Mouse (Mus musculus): ENCODE data around the gene Btn2a2. TPM values are rescaled to one million over a fixed set of nuclear protein-coding genes. Genes with fewer than 3 reads are reported as not detected.

Btn2a2 gene
- total and polyA plus RNA-seq, 3 experiments, result 1.2 to 2.1 (median 1.3) TPM

DNA sequence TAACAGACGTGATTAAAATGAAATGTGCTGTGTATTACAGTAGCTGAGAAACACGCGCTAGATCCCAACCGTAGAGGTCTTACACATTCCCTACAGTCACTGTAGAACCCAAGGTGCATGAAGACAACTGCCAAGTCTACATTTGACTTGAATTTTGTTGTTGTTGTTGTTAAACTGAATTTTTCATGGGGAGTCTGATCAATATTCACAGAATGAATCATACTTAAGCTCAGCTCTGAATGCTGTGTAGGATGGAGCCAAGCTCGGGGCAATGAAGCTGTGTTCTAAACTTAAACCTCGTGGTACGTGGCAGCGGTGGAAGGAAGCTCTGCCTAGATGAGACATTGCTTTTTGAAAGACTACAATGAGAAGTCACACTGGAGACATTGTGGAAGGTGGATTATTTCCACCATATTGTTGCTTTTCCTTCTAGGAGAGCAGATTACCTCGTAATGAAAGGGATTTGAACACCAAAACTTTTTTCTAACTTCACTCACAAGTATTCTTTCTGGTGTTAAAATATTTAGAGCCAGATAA lies 13.4 kb upstream of the Btn2a2 start (continued):
- TF ChIP-seq USF2 (conservative IDR thresholded peaks at IDR 0.05; ENCODE audit: low read depth, low read length) (no peak), UBTF (IDR thresholded peaks at IDR 0.05; ENCODE audit: low read depth, low read length) (no peak), IRF4 (IDR thresholded peaks at IDR 0.05; ENCODE audit: low read depth, low read length) (no peak), GABPA (IDR thresholded peaks at IDR 0.05; ENCODE audit: insufficient replicate concordance, low read depth, low read length) (no peak)

DNA sequence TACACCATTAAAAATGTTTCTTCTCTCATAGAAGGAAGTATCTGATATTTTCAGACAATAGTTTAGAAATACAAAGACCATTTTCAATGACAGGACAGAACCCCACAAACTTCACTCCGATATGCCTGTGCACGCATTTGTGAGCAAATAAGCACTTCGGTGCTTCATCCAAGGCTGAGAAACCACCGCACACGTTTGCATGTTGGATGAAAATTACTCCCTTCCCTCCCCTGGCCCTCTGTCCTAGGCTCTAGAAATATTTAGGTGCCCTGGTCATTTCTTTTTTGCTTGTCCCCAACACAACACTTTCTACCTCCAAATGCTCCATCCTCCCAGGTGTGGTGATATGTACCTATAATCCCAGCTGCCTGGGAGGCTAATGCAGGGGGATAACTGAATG lies 12.9 kb upstream of the Btn2a2 start:
- no peaks in the 10 kb centered on the region for H3K36me3 ChIP-seq (replicated peaks in 1 of 2; ENCODE audit: control insufficient read depth in 1 of 2, insufficient read depth in 1 of 2, low read length in 1 of 2)
- H3K4me2 ChIP-seq (ENCODE audit: insufficient read depth, low read depth, poor library complexity, severe bottlenecking), result peak overlapping the region; percentile 100
- no peak overlapping the region; the same call in 1 of the 2 replicates for H3K27ac ChIP-seq (ENCODE audit: insufficient read depth, low read depth)
- no peaks in the 10 kb centered on the region for H3K79me2 ChIP-seq (replicated peaks; ENCODE audit: control insufficient read depth, extremely low read depth, insufficient read depth, poor library complexity, severe bottlenecking)
- TF ChIP-seq RCOR1 (conservative IDR thresholded peaks at IDR 0.05; ENCODE audit: low read depth, low read length), result no peak
- no peak for TF ChIP-seq PAX5 (IDR thresholded peaks at IDR 0.05; ENCODE audit: low read length)
- TF ChIP-seq GABPA (IDR thresholded peaks at IDR 0.05; ENCODE audit: insufficient replicate concordance, low read depth, low read length), result no peak
- 0 out of 2 replicates have a peak, but pooled peaks have one; percentile 17 for TF ChIP-seq SIN3A (IDR thresholded peaks at IDR 0.05; ENCODE audit: low read length)
- no peak for TF ChIP-seq ZC3H11A (IDR thresholded peaks at IDR 0.05; ENCODE audit: low read depth, low read length)
- peak; percentile 5; the same call in 1 of the 2 replicates for TF ChIP-seq MXI1 (IDR thresholded peaks at IDR 0.05; ENCODE audit: low read depth, low read length)
- peak overlapping the region; percentile 53 for H3K9ac ChIP-seq (ENCODE audit: insufficient read depth, low read depth)
- dilution Hi-C loops (cut with MboI; ENCODE audit: extremely low pct_ligation_motif_present, extremely low pct_unique_long_range_greater_than_20kb, low sequenced_read_pairs) (no loop called here), in situ Hi-C loops (cut with MboI; ENCODE audit: low pct_ligation_motif_present, low pct_unique_long_range_greater_than_20kb, low sequenced_read_pairs) (loop anchor here (10.0 to 25.0 kb wide), 2 partner anchors 197 to 1564 kb away; partner anchors contain the start of gene Zfp184)
- H3K9me3 ChIP-seq (replicated peaks; ENCODE audit: low read length), result no peaks in the 10 kb centered on the region
- peaks cover 3 to 11% of the 10 kb centered on the region in 2 experiments; a peak in 3 of 4 replicates for H3K4me1 ChIP-seq (ENCODE audit: control insufficient read depth in 1 of 2, insufficient read depth in 2 of 2)
- DNase-seq (ENCODE audit: extremely low read depth), result no peak
- peak overlapping the region; percentile 44 to 64 (median 47) for H3K4me3 ChIP-seq (replicated peaks in 1 of 3; ENCODE audit: low read depth in 2 of 3, low read length in 2 of 3, poor library complexity in 1 of 3)
- no peaks in the 10 kb centered on the region for H3K27me3 ChIP-seq (replicated peaks)

DNA sequence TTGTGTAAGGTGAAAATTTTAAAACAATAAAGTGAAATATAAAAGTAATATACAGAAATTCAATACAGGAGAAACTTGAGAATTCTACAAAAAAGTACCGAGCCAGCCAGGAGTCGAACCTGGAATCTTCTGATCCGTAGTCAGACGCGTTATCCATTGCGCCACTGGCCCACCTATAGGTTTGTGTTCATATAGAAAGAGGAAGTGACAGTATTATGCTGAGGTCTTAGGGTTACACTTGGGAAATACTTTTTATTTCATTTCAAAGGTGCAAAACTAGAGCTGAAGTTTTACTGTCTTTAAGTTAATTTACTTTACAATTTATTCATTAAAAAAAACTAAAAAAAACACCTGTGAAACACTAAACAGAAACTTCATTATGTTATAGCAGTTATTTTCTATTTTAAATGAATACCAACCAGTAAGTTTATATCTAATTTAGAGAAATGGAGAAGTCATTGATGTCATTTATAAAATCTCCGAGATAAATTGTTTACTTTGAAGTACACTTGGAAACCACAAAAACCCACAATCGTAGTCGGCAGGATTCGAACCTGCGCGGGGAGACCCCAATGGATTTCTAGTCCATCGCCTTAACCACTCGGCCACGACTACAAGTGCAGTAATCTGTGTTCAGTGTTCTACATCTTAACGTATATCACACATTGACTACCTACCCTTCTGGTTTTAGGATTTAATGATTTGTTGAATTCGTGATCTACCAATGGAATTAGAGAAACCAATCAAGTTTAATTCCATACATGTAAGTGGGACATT lies 12.0 kb upstream of the Btn2a2 start:
- DNase-seq (ENCODE audit: extremely low read depth), result peak; percentile 91
- peak overlapping the region; percentile 39 to 47 (median 44) for H3K4me3 ChIP-seq (replicated peaks in 1 of 3; ENCODE audit: low read depth in 2 of 3, low read length in 2 of 3, poor library complexity in 1 of 3)
- dilution Hi-C loops (cut with MboI; ENCODE audit: extremely low pct_ligation_motif_present, extremely low pct_unique_long_range_greater_than_20kb, low sequenced_read_pairs), result no loop called here
- no peak overlapping the region; the same call in 1 of the 2 replicates for H3K4me2 ChIP-seq (ENCODE audit: insufficient read depth, low read depth, poor library complexity, severe bottlenecking)
- no peaks in the 10 kb centered on the region for H3K36me3 ChIP-seq (replicated peaks in 1 of 2; ENCODE audit: control insufficient read depth in 1 of 2, insufficient read depth in 1 of 2, low read length in 1 of 2)
- TF ChIP-seq UBTF (IDR thresholded peaks at IDR 0.05; ENCODE audit: low read depth, low read length) (no peak), KAT2A (IDR thresholded peaks at IDR 0.05; ENCODE audit: insufficient replicate concordance, low read length) (peak; percentile 47; the same call in 1 of the 2 replicates), NRF1 (IDR thresholded peaks at IDR 0.05; ENCODE audit: low read depth, low read length) (peak; percentile 63), SIN3A (IDR thresholded peaks at IDR 0.05; ENCODE audit: low read length) (no peak), JUND (conservative IDR thresholded peaks at IDR 0.05; ENCODE audit: low read depth, low read length) (no peak), HCFC1 (IDR thresholded peaks at IDR 0.05; ENCODE audit: low read depth, low read length) (peak; percentile 24; the same call in 1 of the 2 replicates), ELF1 (IDR thresholded peaks at IDR 0.05; ENCODE audit: low read depth, low read length) (peak; percentile 95), IRF4 (IDR thresholded peaks at IDR 0.05; ENCODE audit: low read depth, low read length) (0 out of 2 replicates have a peak, but pooled peaks have one; percentile 36), E2F4 (IDR thresholded peaks at IDR 0.05; ENCODE audit: insufficient replicate concordance, low read depth, low read length) (0 out of 2 replicates have a peak, but pooled peaks have one; percentile 77), MAZ (IDR thresholded peaks at IDR 0.05; ENCODE audit: low read depth, low read length) (peak; percentile 16; the same call in 1 of the 2 replicates), CHD2 (IDR thresholded peaks at IDR 0.05; ENCODE audit: low read length) (no peak), ZC3H11A (IDR thresholded peaks at IDR 0.05; ENCODE audit: low read depth, low read length) (no peak), MAFK (IDR thresholded peaks at IDR 0.05; ENCODE audit: insufficient replicate concordance, low read length) (peak; percentile 96), TBP (conservative IDR thresholded peaks at IDR 0.05; ENCODE audit: low read depth, low read length) (peak; percentile 99)
- H3K4me1 ChIP-seq (ENCODE audit: control insufficient read depth in 1 of 2, insufficient read depth in 2 of 2), result peaks cover 3 to 11% of the 10 kb centered on the region in 2 experiments; a peak in 3 of 4 replicates
- no peaks in the 10 kb centered on the region for H3K27me3 ChIP-seq (replicated peaks)
- no peak overlapping the region for H3K9ac ChIP-seq (ENCODE audit: insufficient read depth, low read depth)
- no peaks in the 10 kb centered on the region for H3K79me2 ChIP-seq (replicated peaks; ENCODE audit: control insufficient read depth, extremely low read depth, insufficient read depth, poor library complexity, severe bottlenecking)
- in situ Hi-C loops (cut with MboI; ENCODE audit: low pct_ligation_motif_present, low pct_unique_long_range_greater_than_20kb, low sequenced_read_pairs), result loop anchor here (10.0 to 25.0 kb wide), 2 partner anchors 196 to 1563 kb away; partner anchors contain the start of gene Zfp184
- H3K27ac ChIP-seq (ENCODE audit: insufficient read depth, low read depth), result no peak overlapping the region
- peaks cover 2% of the 10 kb centered on the region for H3K9me3 ChIP-seq (replicated peaks; ENCODE audit: low read length)
